Mouse (Mus musculus): Measurements from ENCODE around the gene Mucl3. TPM values are rescaled to one million over a fixed set of nuclear protein-coding genes. Genes with fewer than 3 reads are reported as not detected.

Gene Mucl3
- polyA plus RNA-seq, 1 experiment, result not detected

DNA sequence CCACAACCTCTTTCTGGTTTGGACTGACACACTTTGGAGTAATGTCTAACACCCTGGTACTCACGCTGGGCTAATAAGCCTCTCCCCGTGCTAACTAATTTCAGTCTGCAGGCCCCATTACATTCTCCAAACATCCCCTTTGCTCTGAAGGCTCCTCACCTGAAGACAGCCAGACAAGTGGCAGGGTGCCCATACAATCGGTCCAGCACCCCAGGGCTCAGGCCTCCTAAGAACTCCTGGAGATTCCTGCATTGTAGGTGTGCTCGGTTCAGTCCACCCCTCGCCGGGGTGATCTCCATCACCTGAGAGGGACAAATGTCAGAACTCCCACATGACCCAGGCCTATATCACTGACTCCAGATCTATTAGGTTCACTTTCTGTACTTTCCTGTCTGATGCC is 29.0 kb upstream of the Mucl3 start:
- no peak for TF ChIP-seq POLR2A (IDR thresholded peaks at IDR 0.05; ENCODE audit: borderline replicate concordance, low read depth, low read length)
- no peak for TF ChIP-seq CTCF (IDR thresholded peaks at IDR 0.05; ENCODE audit: low read depth, low read length)
- peaks cover 7% of the 10 kb centered on the region; the same call in 1 of the 2 replicates for H3K4me1 ChIP-seq (ENCODE audit: control insufficient read depth, insufficient read depth, low read length)
- no peak overlapping the region for H3K27ac ChIP-seq (ENCODE audit: insufficient read depth, low read depth, low read length)
- H3K4me3 ChIP-seq (ENCODE audit: insufficient read depth, low read length), result peak overlapping the region; percentile 87

DNA sequence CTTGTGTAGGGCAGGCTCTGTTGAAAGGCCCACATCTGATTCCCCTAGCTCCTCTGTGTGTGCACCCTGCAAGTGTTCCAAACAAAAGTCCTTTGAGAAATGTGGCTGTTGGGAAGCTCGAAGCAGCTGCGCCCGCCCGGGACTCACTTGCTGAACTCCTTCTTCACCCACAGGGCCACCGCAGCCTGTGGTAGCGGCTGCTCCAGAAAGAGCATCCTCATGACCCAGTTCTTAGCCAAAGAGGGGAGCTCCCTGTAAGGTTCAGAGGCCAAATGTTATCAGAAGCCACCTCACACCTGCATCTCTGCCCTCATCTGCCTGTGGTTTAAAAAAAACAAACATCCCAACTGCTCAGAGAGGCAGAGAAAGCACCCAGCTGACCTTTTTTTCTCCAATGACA is 28.4 kb upstream of the Mucl3 start:
- TF ChIP-seq POLR2A (IDR thresholded peaks at IDR 0.05; ENCODE audit: borderline replicate concordance, low read depth, low read length) (no peak), CTCF (IDR thresholded peaks at IDR 0.05; ENCODE audit: low read depth, low read length) (no peak)
- H3K27ac ChIP-seq (ENCODE audit: insufficient read depth, low read depth, low read length), result no peak overlapping the region
- H3K4me3 ChIP-seq (ENCODE audit: insufficient read depth, low read length), result no peak overlapping the region
- H3K4me1 ChIP-seq (ENCODE audit: control insufficient read depth, insufficient read depth, low read length), result peaks cover 7% of the 10 kb centered on the region; the same call in 1 of the 2 replicates

DNA sequence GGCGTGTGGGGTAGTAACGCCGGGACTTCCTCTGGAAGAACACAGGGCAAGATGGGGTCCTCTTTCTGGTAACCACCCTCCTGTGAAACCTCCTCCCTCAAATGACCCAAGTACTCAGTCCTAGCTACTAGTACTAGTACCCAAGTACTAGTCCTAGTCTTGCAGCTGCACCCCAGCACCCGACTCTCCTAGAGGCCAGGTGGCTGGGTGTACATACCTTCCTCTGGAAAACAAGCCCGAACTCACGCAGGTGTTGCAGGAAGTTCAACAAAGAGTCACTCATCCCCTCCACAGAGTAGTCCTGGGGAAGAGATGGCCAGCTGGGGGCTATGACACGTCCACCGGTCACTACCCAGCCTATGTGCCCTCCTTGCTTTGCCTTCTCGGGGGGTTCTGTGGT is 26.2 kb upstream of the Mucl3 start:
- TF ChIP-seq CTCF (IDR thresholded peaks at IDR 0.05; ENCODE audit: low read depth, low read length), result no peak
- no peak for TF ChIP-seq POLR2A (IDR thresholded peaks at IDR 0.05; ENCODE audit: borderline replicate concordance, low read depth, low read length)
- Histone ChIP-seq H3K27ac (ENCODE audit: insufficient read depth, low read depth, low read length) (no peak overlapping the region), H3K4me1 (ENCODE audit: control insufficient read depth, insufficient read depth, low read length) (peaks cover 7% of the 10 kb centered on the region; the same call in 1 of the 2 replicates), H3K4me3 (ENCODE audit: insufficient read depth, low read length) (no peak overlapping the region)

- TF ChIP-seq CTCF (IDR thresholded peaks at IDR 0.05; ENCODE audit: low read depth, low read length) (no peak), POLR2A (IDR thresholded peaks at IDR 0.05; ENCODE audit: borderline replicate concordance, low read depth, low read length) (no peak)
- Histone ChIP-seq H3K27ac (ENCODE audit: insufficient read depth, low read depth, low read length) (peak within 1 kb of the TSS; percentile 54), H3K4me1 (ENCODE audit: control insufficient read depth, insufficient read depth, low read length) (peaks cover 3% of the 10 kb centered on the region; the same call in 1 of the 2 replicates), H3K4me3 (ENCODE audit: insufficient read depth, low read length) (peak within 1 kb of the TSS; percentile 96)
These were observed 24.0 kb upstream of the Mucl3 start, which contains the start of gene Vars2 for GRCm38 (mm10) chr17:35667334-35668065. Vars2 (minus strand) TSS chr17:35667592.

DNA sequence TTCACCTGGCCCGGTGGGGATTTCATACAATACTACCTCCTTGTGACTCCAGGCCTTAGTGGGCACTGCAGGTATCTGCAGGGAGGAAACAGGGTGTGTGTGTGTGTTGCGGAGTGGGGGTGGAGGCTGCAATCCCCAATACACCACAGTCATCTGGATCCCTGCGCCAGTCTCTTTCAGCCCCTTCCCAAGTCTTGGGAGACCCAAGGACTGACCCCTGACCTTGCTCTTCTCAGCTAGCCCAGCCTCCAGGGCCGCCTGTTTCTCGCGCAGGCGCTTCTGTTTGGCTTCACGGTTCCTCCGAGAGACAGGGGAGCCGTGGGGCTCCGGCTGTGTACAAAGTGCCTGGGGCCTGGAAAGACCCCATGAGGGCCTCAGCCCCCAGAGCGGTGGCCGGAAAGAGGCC is 23.4 kb upstream of the Mucl3 start:
- Histone ChIP-seq H3K4me1 (ENCODE audit: control insufficient read depth, insufficient read depth, low read length) (peaks cover 3% of the 10 kb centered on the region; the same call in 1 of the 2 replicates), H3K4me3 (ENCODE audit: insufficient read depth, low read length) (peak overlapping the region; percentile 96), H3K27ac (ENCODE audit: insufficient read depth, low read depth, low read length) (peak overlapping the region; percentile 54)
- TF ChIP-seq CTCF (IDR thresholded peaks at IDR 0.05; ENCODE audit: low read depth, low read length) (no peak), POLR2A (IDR thresholded peaks at IDR 0.05; ENCODE audit: borderline replicate concordance, low read depth, low read length) (no peak)

- peaks cover 3% of the 10 kb centered on the region; the same call in 1 of the 2 replicates for H3K4me1 ChIP-seq (ENCODE audit: control insufficient read depth, insufficient read depth, low read length)
- no peak for TF ChIP-seq POLR2A (IDR thresholded peaks at IDR 0.05; ENCODE audit: borderline replicate concordance, low read depth, low read length)
- peak; percentile 51 for TF ChIP-seq CTCF (IDR thresholded peaks at IDR 0.05; ENCODE audit: low read depth, low read length)
- H3K27ac ChIP-seq (ENCODE audit: insufficient read depth, low read depth, low read length), result no peak overlapping the region
- no peak overlapping the region for H3K4me3 ChIP-seq (ENCODE audit: insufficient read depth, low read length)
These were observed 22.5 kb upstream of the Mucl3 start for GRCm38 (mm10) chr17:35665957-35666515.

DNA sequence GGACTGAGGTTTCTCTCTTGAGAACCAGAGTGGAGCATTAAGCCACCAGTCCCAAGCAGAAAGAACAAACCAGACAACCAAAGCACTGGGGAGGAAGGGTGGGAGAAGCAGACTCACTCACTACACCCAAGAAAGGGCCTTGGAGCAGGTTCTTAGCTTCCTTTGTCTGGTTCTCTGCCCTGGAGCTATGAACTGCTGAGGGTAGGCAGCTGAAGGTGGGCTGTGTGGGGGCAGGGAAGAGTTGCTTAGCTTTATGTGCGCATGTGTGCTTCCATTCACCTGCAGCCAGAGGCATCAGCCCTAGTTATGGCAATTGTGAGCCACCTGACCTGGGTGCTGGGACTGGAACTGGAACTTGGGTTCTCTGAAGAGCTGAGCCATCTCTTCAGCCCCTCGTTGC is 9.6 kb upstream of the Mucl3 start:
- no peaks in the 10 kb centered on the region for H3K4me1 ChIP-seq (ENCODE audit: control insufficient read depth, insufficient read depth, low read length)
- no peak overlapping the region for H3K4me3 ChIP-seq (ENCODE audit: insufficient read depth, low read length)
- no peak overlapping the region for H3K27ac ChIP-seq (ENCODE audit: insufficient read depth, low read depth, low read length)
- no peak for TF ChIP-seq POLR2A (IDR thresholded peaks at IDR 0.05; ENCODE audit: borderline replicate concordance, low read depth, low read length)
- TF ChIP-seq CTCF (IDR thresholded peaks at IDR 0.05; ENCODE audit: low read depth, low read length), result no peak

DNA sequence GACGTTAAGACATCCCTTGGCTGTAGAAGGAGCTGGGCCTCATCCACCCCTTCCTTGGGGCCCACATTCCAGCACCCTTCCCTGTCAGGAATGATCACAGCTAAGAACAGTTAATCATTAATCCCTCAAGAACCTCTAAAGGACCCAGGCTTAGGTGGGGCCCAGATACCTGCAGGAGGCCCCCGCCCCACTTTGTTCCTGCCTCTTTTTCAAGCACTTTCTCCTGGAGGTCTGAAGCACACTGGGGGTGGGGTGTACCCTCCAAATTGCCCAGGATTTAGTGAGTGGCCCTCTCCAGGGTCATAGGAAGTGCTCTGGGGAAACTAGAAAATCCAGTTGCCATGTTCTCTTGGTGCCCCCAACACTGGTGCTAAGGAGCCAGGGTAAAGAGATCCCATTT is 5.9 kb upstream of the Mucl3 start:
- Histone ChIP-seq H3K27ac (ENCODE audit: insufficient read depth, low read depth, low read length) (no peak overlapping the region), H3K4me1 (ENCODE audit: control insufficient read depth, insufficient read depth, low read length) (no peaks in the 10 kb centered on the region), H3K4me3 (ENCODE audit: insufficient read depth, low read length) (no peak overlapping the region)
- no peak for TF ChIP-seq CTCF (IDR thresholded peaks at IDR 0.05; ENCODE audit: low read depth, low read length)
- no peak for TF ChIP-seq POLR2A (IDR thresholded peaks at IDR 0.05; ENCODE audit: borderline replicate concordance, low read depth, low read length)

DNA sequence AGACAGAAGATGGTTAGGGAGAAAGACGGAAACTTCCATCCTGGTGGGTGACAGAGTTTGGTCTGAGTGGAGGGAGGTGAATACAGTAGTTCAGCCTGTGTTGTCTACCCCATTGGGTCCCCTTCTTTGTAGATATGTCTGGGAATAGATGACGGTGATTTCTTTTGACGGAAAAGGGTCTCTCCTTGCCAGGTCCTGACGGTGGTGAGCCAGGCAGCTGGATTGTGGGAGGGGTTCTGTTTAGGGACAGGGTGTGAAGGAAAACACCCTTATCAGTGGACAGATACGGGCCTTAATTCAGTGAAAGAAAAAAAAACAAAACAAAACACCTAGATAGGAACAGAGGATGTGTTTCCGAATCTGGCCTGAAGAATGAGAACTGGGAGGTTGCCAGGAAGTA is 4.1 kb downstream of the Mucl3 start:
- H3K4me1 ChIP-seq (ENCODE audit: control insufficient read depth, insufficient read depth, low read length), result no peaks in the 10 kb centered on the region
- H3K4me3 ChIP-seq (ENCODE audit: insufficient read depth, low read length), result no peak overlapping the region
- TF ChIP-seq POLR2A (IDR thresholded peaks at IDR 0.05; ENCODE audit: borderline replicate concordance, low read depth, low read length) (no peak), CTCF (IDR thresholded peaks at IDR 0.05; ENCODE audit: low read depth, low read length) (no peak)
- no peak overlapping the region for H3K27ac ChIP-seq (ENCODE audit: insufficient read depth, low read depth, low read length)
